Mouse (Mus musculus): ENCODE data around the gene Olfr720. TPM values are rescaled to one million over a fixed set of nuclear protein-coding genes. Genes with fewer than 3 reads are reported as not detected.

The Olfr720 gene
- not detected in 2 replicates for polyA plus RNA-seq (2014; fragmentation: Nextera tagmentation; extraction: Ambion mirVana)

DNA sequence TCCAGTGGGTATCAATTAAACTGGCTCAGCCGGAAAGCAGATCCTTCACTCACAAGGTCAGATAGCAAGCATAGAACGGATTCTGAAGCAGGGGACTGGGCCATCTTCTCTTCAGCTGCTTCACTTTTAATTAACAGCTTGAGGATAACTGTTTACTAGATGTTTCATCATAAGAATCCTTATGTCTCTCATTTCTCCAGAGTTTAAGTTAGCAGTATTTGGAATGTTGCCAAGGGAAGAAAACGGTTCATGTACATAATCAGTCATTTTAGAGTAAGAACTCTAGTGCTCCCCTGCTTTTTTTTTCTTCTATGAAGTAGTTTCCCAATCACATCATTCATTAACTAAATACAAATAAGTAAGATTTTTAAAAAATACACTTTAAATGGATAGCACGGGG lies at the start of gene Olfr720:
Olfr720 (minus strand) TSS at position 101 of the 400 bp plus-strand sequence.
- H3K36me3 ChIP-seq (ENCODE audit: insufficient read depth) = no peaks in the 10 kb centered on the region
- no peaks in the 10 kb centered on the region for H3K27me3 ChIP-seq (ENCODE audit: insufficient read depth, low read length)
- no peak within 1 kb of the TSS for H3K4me3 ChIP-seq (ENCODE audit: low read depth, low read length)
- DNase-seq (peak; percentile 28), ATAC-seq (ENCODE audit: insufficient read depth) (no peak)
- no peaks in the 10 kb centered on the region for H3K9me3 ChIP-seq (ENCODE audit: low read depth, low read length)
- no peak for TF ChIP-seq CTCF (IDR thresholded peaks at IDR 0.05; ENCODE audit: low read depth)
- 44% methylated on average over 4 of the region's 4 CpGs for WGBS
- no peaks in the 10 kb centered on the region for H3K4me1 ChIP-seq (ENCODE audit: insufficient read depth)
- H3K9ac ChIP-seq = no peak within 1 kb of the TSS
- H3K27ac ChIP-seq (ENCODE audit: low read depth) = no peak within 1 kb of the TSS
- no peak within 1 kb of the TSS for H3K4me2 ChIP-seq

Other genes with a start within 250 kb of the Olfr720 start
- gene Atxn7, start 225.4 kb downstream of the Olfr720 start, polyA plus RNA-seq (2014; fragmentation: Nextera tagmentation; extraction: Ambion mirVana) = 6.0 and 6.9 TPM in 2 replicates
- gene Thoc7, start 225.0 kb downstream of the Olfr720 start, polyA plus RNA-seq (2014; fragmentation: Nextera tagmentation; extraction: Ambion mirVana) = 193 and 204 TPM in 2 replicates
- 245 and 248 TPM in 2 replicates for gene Psmd6, start 65.9 kb downstream of the Olfr720 start, polyA plus RNA-seq (2014; fragmentation: Nextera tagmentation; extraction: Ambion mirVana)
- gene Olfr31, start 136.0 kb upstream of the Olfr720 start, polyA plus RNA-seq (2014; fragmentation: Nextera tagmentation; extraction: Ambion mirVana) = not detected in 2 replicates
- 7.9 and 10.3 TPM in 2 replicates for gene Il3ra, start 159.4 kb upstream of the Olfr720 start, polyA plus RNA-seq (2014; fragmentation: Nextera tagmentation; extraction: Ambion mirVana)
- not detected in 2 replicates for gene Olfr721-ps1, start 214.5 kb upstream of the Olfr720 start, polyA plus RNA-seq (2014; fragmentation: Nextera tagmentation; extraction: Ambion mirVana)